Mouse (Mus musculus) CD4-positive, CD25-positive, alpha-beta regulatory T cell (primary cell): ENCODE results near the gene Zfp944. TPM values are rescaled to one million over a fixed set of nuclear protein-coding genes. Genes with fewer than 3 reads are reported as not detected.

Source experiments
- polyA plus RNA-seq: library from polyadenylated mRNA; unstranded; fragments of 100-300 nt; shearing (Covaris generic); gene quantifications from one replicate; pipeline ENCODE4 v1.2.1, GENCODE M21; 2017

Gene Zfp944
- polyA plus RNA-seq, result 11.2 TPM

DNA sequence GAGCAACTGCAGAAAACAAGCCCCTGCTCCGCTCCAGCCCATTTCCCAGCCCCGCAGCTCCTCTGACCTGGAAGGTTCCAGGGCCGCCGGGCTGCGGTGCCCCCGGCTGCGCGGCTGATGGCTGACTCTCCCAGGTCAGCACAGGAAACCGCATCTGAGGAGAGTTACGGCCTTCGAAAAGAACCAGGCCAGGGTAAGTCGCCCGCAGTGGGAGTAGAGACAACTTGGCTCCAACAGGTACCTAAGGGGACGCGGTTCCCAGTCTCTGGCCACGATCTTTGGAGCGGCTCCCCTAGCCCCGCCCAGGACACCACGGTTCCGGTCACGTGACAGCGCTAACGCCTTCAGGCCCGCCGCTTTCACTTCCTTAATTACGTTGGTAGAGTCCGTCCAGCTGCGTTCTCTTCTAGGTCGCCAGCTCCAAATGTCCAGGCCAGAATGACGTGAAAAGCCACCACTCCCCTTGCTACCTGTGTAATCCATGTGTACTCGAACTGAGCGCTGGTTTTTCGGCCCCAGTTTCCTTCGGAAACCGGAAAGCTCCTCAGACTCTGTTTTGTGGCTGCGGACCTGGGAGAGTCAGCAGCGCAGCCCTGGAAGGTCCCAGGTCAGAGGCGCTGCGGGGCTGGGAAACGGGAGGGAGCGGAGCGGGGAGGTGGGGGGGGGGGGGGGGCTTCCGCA lies at the start of gene Zfp944, which contains the start of gene Zfp758:
Gene Zfp944, minus strand, starts transcription at position 300 of the 681 bp plus-strand sequence.
Gene Zfp758, plus strand, starts transcription at position 353 of the 681 bp plus-strand sequence.

DNA sequence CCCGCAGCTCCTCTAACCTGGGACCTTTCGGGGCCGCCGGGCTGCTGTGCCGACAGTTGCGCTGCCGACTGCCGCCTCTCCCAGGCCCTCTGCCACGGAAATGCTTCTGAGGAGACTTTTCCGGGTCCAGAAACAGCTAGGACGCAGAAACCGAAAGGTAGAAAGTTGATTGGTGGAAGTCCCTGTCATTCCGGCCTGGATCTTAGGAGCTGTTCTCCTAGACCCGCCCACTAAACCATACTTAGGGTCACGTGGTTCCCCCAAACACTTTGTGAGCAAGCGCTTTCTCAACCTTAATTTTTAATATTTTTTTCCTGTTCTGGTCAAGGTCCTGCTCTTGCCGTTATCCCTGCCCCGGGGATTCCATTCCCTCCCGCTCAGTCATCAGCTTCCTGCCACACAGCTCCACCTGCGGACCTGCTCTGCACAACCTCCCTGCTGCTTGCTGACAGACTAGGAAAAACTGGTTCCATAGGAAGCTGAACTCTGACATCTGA lies 46.4 kb downstream of the Zfp944 start, which contains the start of gene CT030661.1:
Gene CT030661.1, minus strand, starts transcription at position 108 of the 497 bp plus-strand sequence.

Other genes with a start within 250 kb of the Zfp944 start
- gene Zfp947, start 195.2 kb downstream of the Zfp944 start, polyA plus RNA-seq, result 0.95 TPM
- gene Zfp994, start 135.8 kb downstream of the Zfp944 start, polyA plus RNA-seq, result 5.0 TPM
- 14.9 TPM for gene CT030661.1, start 46.6 kb downstream of the Zfp944 start, polyA plus RNA-seq
- gene Zfp758, start 53 bp upstream of the Zfp944 start, polyA plus RNA-seq, result 17.1 TPM
- 2.7 TPM for gene Zfp946, start 62.8 kb upstream of the Zfp944 start, polyA plus RNA-seq
- 0.04 TPM for gene Vmn2r111, start 212.1 kb upstream of the Zfp944 start, polyA plus RNA-seq
- 0.02 TPM for gene Vmn2r112, start 239.6 kb upstream of the Zfp944 start, polyA plus RNA-seq